Mouse (Mus musculus): Measurements from ENCODE around the gene Sox30. TPM values are rescaled to one million over a fixed set of nuclear protein-coding genes. Genes with fewer than 3 reads are reported as not detected.

The Sox30 gene
- polyA plus RNA-seq, 1 experiment from 2014 or later = 0.09 TPM

DNA sequence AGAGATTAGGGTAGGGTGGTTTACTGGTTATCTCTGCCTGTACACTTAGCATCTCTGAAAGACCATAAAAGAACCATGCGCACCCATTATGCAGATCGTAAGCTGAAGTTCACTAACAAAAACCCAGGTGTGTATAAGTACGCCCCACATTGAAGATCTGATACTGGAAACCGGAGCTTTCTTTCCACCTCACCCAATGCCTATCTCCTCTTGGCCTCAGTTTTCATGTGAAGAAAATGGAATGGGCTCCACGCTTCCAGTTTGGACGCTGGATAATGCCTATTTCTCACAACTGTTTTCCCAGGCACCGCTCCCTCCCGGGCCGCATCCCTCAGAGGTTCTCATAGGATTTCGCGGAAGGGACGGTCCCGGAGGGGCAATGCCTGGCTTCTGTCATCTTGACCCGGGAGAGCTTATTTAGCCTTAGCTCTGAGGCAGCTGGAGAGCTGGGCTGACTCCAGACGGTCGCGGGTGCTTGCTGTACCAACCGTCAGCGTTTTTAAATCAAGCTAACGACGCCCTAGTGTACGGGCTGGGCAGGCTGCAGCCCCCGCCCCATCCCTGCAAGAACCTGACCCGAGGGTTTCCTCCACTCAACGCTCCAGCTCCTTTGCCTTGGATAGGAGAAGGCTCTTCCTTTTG lies 76.8 kb downstream of the Sox30 start:
- 1% methylated on average over 25 of the region's 25 CpGs for WGBS
- Histone ChIP-seq H3K4me2 (peak overlapping the region; percentile 84), H3K27me3 (replicated peaks) (no peaks in the 10 kb centered on the region), H3K4me3 (peak overlapping the region; percentile 70), H3K4me1 (peaks cover 47% of the 10 kb centered on the region), H3K9ac (peak overlapping the region; percentile 90), H3K9me3 (no peaks in the 10 kb centered on the region), H3K27ac (replicated peaks) (peak overlapping the region; percentile 92), H3K36me3 (peaks cover 22% of the 10 kb centered on the region)
- no peak for ATAC-seq (ENCODE audit: extremely low read depth, insufficient number of reproducible peaks, low FRiP score, low TSS enrichment)

DNA sequence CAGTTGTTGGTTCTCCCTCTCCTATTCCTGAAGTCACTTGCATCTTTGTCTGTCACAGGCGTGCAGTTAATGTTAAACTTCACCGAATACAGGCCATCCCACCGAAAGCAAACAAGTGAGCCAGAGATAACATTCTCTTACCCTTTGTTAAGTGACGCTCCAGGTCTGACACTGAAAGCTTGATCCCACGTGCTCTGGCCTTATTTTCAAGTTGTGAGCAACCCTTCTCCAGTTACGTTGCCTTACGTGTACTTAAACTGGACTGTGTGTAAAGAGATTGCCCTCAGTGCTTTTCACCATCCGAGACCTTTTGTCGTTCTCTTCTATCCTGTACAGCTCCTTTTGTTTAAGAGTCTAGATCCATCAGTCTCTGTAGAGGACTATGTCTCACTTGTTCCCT lies 77.9 kb downstream of the Sox30 start:
- H3K27ac ChIP-seq (replicated peaks) = peak overlapping the region; percentile 92
- H3K27me3 ChIP-seq (replicated peaks) = no peaks in the 10 kb centered on the region
- H3K4me1 ChIP-seq = peaks cover 58% of the 10 kb centered on the region
- no peak for ATAC-seq (ENCODE audit: extremely low read depth, insufficient number of reproducible peaks, low FRiP score, low TSS enrichment)
- H3K9ac ChIP-seq = peak overlapping the region; percentile 90
- H3K4me2 ChIP-seq = peak overlapping the region; percentile 84
- no peaks in the 10 kb centered on the region for H3K9me3 ChIP-seq
- 18% methylated on average over 9 of the region's 9 CpGs for WGBS
- H3K36me3 ChIP-seq = peaks cover 33% of the 10 kb centered on the region
- peak overlapping the region; percentile 70 for H3K4me3 ChIP-seq

DNA sequence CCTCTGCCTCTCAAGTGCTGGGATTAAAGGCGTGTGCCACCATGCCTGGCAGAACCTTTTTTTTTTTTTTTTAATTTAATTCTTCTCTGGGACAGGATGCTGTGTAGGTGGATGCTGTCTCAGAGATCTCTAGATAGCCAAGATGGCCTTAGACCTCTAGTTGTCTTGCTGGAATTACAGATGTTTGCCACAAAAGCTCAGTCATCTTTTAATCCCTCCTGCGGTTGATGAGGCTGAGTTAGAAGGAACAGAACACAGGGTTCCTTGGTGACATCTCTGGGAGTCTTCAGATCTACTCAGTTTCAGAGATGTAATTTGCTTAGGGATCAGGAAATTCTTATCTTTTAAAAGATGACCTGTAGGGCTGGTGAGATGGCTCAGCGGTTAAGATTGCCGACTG lies 78.8 kb downstream of the Sox30 start:
- WGBS = 83% methylated on average over 4 of the region's 4 CpGs
- peaks cover 40% of the 10 kb centered on the region for H3K36me3 ChIP-seq
- H3K27ac ChIP-seq (replicated peaks) = no peak overlapping the region
- ATAC-seq (ENCODE audit: extremely low read depth, insufficient number of reproducible peaks, low FRiP score, low TSS enrichment) = no peak
- H3K4me1 ChIP-seq = peaks cover 68% of the 10 kb centered on the region
- H3K4me3 ChIP-seq = peak overlapping the region; percentile 70
- H3K27me3 ChIP-seq (replicated peaks) = no peaks in the 10 kb centered on the region
- H3K4me2 ChIP-seq = peak overlapping the region; percentile 84
- H3K9ac ChIP-seq = no peak overlapping the region
- H3K9me3 ChIP-seq = no peaks in the 10 kb centered on the region

DNA sequence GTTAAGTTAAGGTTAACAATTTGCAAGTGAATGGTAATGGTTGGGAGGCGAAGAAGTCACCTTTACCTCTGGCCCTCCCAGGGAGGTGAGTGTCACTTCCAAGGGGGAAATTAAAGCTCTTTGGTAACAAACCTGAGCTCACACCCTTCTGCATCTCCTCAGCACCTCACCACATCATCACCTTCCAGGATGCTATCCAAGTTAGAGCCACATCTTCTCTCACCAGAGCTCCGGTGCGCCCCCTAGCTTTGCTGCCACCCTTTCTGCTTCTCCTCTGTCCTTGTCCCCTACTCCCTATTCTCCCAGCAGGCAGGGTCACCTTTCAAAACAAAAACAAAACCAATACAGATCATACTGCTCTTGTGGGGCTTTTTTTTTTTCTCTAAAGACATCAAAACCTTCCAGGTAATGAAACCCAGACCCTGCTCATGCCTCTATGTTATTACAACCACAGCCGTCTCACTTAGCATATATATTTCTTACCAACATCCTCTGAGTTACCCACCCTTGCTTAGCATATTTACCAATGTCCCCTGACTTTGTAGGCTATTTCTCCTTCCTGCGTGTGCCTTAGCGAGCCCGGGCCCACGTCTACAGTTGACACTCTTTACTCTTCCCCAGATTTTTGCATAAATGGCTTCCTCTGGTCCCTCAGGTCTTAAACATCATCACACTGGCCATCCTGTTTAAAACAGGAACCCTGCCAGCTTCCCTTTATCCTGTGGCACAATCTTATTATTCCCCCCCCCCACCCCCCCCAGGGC lies 80.0 kb downstream of the Sox30 start:
- Histone ChIP-seq H3K4me2 (peak overlapping the region; percentile 13; the same call in 1 of the 2 replicates), H3K27ac (replicated peaks) (peak overlapping the region; percentile 45; the same call in 1 of the 2 replicates), H3K4me3 (no peak overlapping the region), H3K9ac (0 out of 2 replicates have a peak overlapping the region, but pooled peaks have one; percentile 24), H3K4me1 (peaks cover 68% of the 10 kb centered on the region), H3K9me3 (no peaks in the 10 kb centered on the region), H3K36me3 (peaks cover 49% of the 10 kb centered on the region), H3K27me3 (replicated peaks) (no peaks in the 10 kb centered on the region)
- no peak for ATAC-seq (ENCODE audit: extremely low read depth, insufficient number of reproducible peaks, low FRiP score, low TSS enrichment)
- WGBS = 56% methylated on average over 8 of the region's 8 CpGs

GRCm38 (mm10) chr11:46060651-46061020 lies 80.5 kb downstream of the Sox30 start:
- Histone ChIP-seq H3K27ac (replicated peaks) (peak overlapping the region; percentile 45; the same call in 1 of the 2 replicates), H3K4me1 (peaks cover 68% of the 10 kb centered on the region)
- ATAC-seq (ENCODE audit: extremely low read depth, insufficient number of reproducible peaks, low FRiP score, low TSS enrichment) = no peak

DNA sequence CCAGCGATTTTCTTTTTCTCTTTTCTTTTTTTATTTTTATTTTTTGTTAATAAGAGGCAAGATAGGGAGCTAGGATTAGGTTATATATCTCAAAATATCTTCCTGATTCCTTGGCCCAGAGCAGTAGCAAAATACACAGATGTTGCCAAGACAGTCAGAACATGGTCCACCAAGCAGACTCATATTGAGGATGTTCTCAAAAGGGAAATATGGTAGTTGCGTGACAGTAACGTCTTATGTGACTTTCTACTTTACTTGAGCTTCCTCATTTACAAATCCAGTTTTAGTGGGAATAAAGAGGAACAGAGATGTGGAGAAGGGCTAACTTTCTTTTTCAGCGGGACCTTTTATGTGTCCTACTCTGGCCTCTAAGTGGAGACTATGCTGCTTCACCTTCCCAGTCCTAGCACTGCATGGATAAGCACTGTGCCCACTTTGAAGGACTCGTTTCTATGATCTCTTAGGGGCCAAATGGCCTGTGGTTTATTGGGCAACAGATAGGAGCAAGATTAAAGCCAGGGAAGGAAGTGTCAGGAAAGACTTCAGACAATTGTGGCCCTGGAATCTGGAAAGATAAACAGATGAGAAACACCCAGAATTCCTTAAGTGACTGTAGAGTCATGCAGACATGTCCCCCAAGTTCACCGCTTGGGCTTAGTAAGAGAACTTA lies 81.8 kb downstream of the Sox30 start:
- Histone ChIP-seq H3K4me2 (0 out of 2 replicates have a peak overlapping the region, but pooled peaks have one; percentile 42), H3K36me3 (peaks cover 60% of the 10 kb centered on the region), H3K27me3 (replicated peaks) (no peaks in the 10 kb centered on the region), H3K4me1 (peaks cover 79% of the 10 kb centered on the region), H3K27ac (replicated peaks) (peak overlapping the region; percentile 94), H3K9me3 (no peaks in the 10 kb centered on the region), H3K4me3 (no peak overlapping the region), H3K9ac (peak overlapping the region; percentile 47)
- WGBS = 53% methylated on average over 6 of the region's 6 CpGs
- no peak for ATAC-seq (ENCODE audit: extremely low read depth, insufficient number of reproducible peaks, low FRiP score, low TSS enrichment)

More at GRCm38 (mm10) chr11:46060651-46061020, 80.5 kb downstream of the Sox30 start:
- WGBS = 57% methylated on average over 5 of the region's 5 CpGs
- peaks cover 49% of the 10 kb centered on the region for H3K36me3 ChIP-seq
- H3K9ac ChIP-seq = no peak overlapping the region
- H3K27me3 ChIP-seq (replicated peaks) = no peaks in the 10 kb centered on the region
- 0 out of 2 replicates have a peak overlapping the region, but pooled peaks have one; percentile 13 for H3K4me2 ChIP-seq
- no peak overlapping the region for H3K4me3 ChIP-seq
- H3K9me3 ChIP-seq = no peaks in the 10 kb centered on the region

DNA sequence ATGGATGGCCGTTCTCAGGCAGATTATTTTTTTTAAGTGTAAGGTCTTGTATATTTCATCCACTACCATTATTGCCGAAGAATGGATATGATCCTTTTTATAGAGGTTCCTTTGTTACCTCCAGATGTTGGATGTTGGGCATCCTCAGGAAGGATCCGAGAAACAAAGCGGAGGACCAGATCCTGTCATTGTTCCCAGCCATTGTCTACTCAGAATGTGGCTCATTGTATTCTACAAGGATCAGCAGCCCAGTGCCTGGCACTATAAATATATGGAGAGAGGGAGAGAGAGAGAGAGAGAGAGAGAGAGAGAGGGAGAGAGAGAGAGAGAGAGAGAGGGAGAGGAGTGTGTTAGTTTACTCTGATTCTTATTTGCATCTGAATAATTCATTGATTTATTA lies 82.5 kb downstream of the Sox30 start:
- Histone ChIP-seq H3K27ac (replicated peaks) (peak overlapping the region; percentile 94), H3K9me3 (no peaks in the 10 kb centered on the region), H3K27me3 (replicated peaks) (no peaks in the 10 kb centered on the region), H3K4me2 (peak overlapping the region; percentile 42; the same call in 1 of the 2 replicates), H3K9ac (peak overlapping the region; percentile 62), H3K36me3 (peaks cover 67% of the 10 kb centered on the region), H3K4me1 (peaks cover 85% of the 10 kb centered on the region), H3K4me3 (no peak overlapping the region)
- ATAC-seq (ENCODE audit: extremely low read depth, insufficient number of reproducible peaks, low FRiP score, low TSS enrichment) = no peak
- 60% methylated on average over 4 of the region's 4 CpGs for WGBS

- peak overlapping the region; percentile 94 for H3K27ac ChIP-seq (replicated peaks)
- H3K27me3 ChIP-seq (replicated peaks) = no peaks in the 10 kb centered on the region
- peaks cover 69% of the 10 kb centered on the region for H3K36me3 ChIP-seq
- no peak overlapping the region for H3K4me3 ChIP-seq
- H3K4me1 ChIP-seq = peaks cover 81% of the 10 kb centered on the region
- no peak for ATAC-seq (ENCODE audit: extremely low read depth, insufficient number of reproducible peaks, low FRiP score, low TSS enrichment)
- H3K4me2 ChIP-seq = peak overlapping the region; percentile 42
- H3K9me3 ChIP-seq = no peaks in the 10 kb centered on the region
- WGBS = 30% methylated on average over 9 of the region's 9 CpGs
- peak overlapping the region; percentile 62 for H3K9ac ChIP-seq
Measured at GRCm38 (mm10) chr11:46062993-46063731, 83.1 kb downstream of the Sox30 start.

DNA sequence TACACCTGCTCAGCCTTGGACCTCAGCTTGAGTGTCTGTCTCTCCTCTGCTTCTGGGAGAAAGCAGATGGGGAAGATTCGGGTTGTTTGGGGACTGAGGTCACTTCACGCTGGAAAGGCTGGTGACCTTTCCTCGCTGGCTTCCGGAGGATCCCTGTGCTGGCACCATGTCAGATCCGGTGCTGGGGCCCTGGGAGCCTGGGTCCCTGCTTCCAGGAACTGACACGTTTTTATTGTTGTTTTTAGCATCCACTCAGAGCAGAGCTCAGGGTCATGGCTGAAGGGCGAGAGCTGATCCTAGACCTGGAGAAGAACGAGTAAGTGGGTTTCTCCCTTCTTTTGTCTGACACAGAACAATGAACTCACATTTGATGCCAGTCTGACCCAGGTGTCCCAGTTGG lies 84.7 kb downstream of the Sox30 start:
- Histone ChIP-seq H3K27ac (replicated peaks) (peak overlapping the region; percentile 94), H3K9me3 (no peaks in the 10 kb centered on the region), H3K27me3 (replicated peaks) (no peaks in the 10 kb centered on the region), H3K4me2 (peak overlapping the region; percentile 26), H3K4me1 (peaks cover 88% of the 10 kb centered on the region), H3K36me3 (peaks cover 71% of the 10 kb centered on the region), H3K9ac (peak overlapping the region; percentile 66), H3K4me3 (no peak overlapping the region)
- no peak for ATAC-seq (ENCODE audit: extremely low read depth, insufficient number of reproducible peaks, low FRiP score, low TSS enrichment)
- WGBS = 41% methylated on average over 8 of the region's 8 CpGs

GRCm38 (mm10) chr11:46065201-46066011 lies 85.3 kb downstream of the Sox30 start:
- H3K4me2 ChIP-seq = peak overlapping the region; percentile 26
- no peak overlapping the region for H3K4me3 ChIP-seq
- peak overlapping the region; percentile 66 for H3K9ac ChIP-seq
- peak; percentile 62; the same call in 1 of the 2 replicates for ATAC-seq (ENCODE audit: extremely low read depth, insufficient number of reproducible peaks, low FRiP score, low TSS enrichment)
- H3K27me3 ChIP-seq (replicated peaks) = no peaks in the 10 kb centered on the region
- H3K4me1 ChIP-seq = peaks cover 88% of the 10 kb centered on the region
- 24% methylated on average over 21 of the region's 21 CpGs for WGBS
- H3K9me3 ChIP-seq = no peaks in the 10 kb centered on the region
- H3K27ac ChIP-seq (replicated peaks) = peak overlapping the region; percentile 94
- H3K36me3 ChIP-seq = peaks cover 70% of the 10 kb centered on the region
